Mouse (Mus musculus): ENCODE results near the gene Fam185a. TPM values are rescaled to one million over a fixed set of nuclear protein-coding genes. Genes with fewer than 3 reads are reported as not detected.

Gene Fam185a
- total and polyA plus RNA-seq, 3 experiments, result 4.5 to 19.9 (median 18.4) TPM

- no peak overlapping the region for H3K27ac ChIP-seq
Observed at GRCm38 (mm10) chr5:21492213-21492612, 67.5 kb downstream of the Fam185a start.

DNA sequence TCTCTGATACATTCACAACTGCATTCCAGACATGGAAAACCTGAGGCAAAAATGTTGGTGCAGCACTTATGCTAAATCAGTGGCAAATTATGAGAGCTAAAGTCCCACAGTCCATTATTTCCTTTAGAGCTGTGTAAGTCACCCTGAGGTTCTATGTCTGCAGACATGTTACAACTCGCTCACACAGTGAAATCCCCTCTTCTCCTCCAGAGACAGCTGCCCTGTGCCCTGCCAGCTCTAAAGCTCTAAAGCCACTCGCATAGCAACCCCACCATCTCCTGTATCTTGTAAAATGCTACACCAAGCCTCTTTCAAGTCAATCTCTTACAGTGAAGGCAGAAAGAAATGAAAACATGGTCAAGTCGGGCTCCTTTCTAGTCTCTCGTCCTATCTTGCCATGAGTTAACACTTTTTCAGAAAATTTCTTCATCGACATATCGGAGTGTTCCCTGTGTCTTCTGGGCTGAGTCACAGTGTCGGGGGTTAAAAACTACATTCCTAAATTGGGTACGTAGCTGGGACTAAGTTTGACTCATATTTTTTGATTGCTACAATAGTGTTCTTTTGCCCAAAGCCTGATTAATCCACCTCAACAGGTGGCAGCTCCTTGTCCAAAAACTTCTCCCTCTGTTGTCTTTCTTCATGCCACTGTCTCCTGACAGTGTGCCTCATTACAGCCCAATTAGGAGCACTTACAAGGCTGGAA is 68.7 kb downstream of the Fam185a start:
- H3K36me3 ChIP-seq (ENCODE audit: control insufficient read depth, insufficient read depth, low read length), result no peaks in the 10 kb centered on the region
- H3K27me3 ChIP-seq (ENCODE audit: control insufficient read depth, insufficient read depth, low read length), result no peaks in the 10 kb centered on the region
- no peak overlapping the region for H3K4me3 ChIP-seq
- peaks cover 3% of the 10 kb centered on the region for H3K4me1 ChIP-seq (ENCODE audit: control insufficient read depth, insufficient read depth, low read length)
- TF ChIP-seq POLR2A (IDR thresholded peaks at IDR 0.05; ENCODE audit: insufficient read depth, low read depth, low read length), result no peak
- no peak for TF ChIP-seq EP300 (IDR thresholded peaks at IDR 0.05; ENCODE audit: insufficient read depth, low read depth, low read length)
- no peak for TF ChIP-seq CTCF (IDR thresholded peaks at IDR 0.05)
- H3K9ac ChIP-seq (ENCODE audit: low read depth, low read length), result no peak overlapping the region
- H3K27ac ChIP-seq, result no peak overlapping the region
- intact Hi-C loops (cut with DNase I), result no loop called here
- 79% methylated on average over 8 of the region's 8 CpGs for WGBS
- DNase-seq, result no peak
- no peaks in the 10 kb centered on the region for H3K79me2 ChIP-seq (replicated peaks; ENCODE audit: control insufficient read depth, insufficient read depth, low read length)

More at GRCm38 (mm10) chr5:21492213-21492612, 67.5 kb downstream of the Fam185a start:
- Histone ChIP-seq H3K4me3 (no peak overlapping the region), H3K79me2 (replicated peaks; ENCODE audit: control insufficient read depth, insufficient read depth, low read length) (no peaks in the 10 kb centered on the region), H3K9ac (ENCODE audit: low read depth, low read length) (no peak overlapping the region), H3K4me1 (ENCODE audit: control insufficient read depth, insufficient read depth, low read length) (peaks cover 3% of the 10 kb centered on the region), H3K27me3 (ENCODE audit: control insufficient read depth, insufficient read depth, low read length) (no peaks in the 10 kb centered on the region), H3K36me3 (ENCODE audit: control insufficient read depth, insufficient read depth, low read length) (no peaks in the 10 kb centered on the region)
- no peak for DNase-seq
- intact Hi-C loops (cut with DNase I), result no loop called here
- 73% methylated on average over 3 of the region's 3 CpGs for WGBS
- TF ChIP-seq CTCF (IDR thresholded peaks at IDR 0.05), result no peak
- TF ChIP-seq EP300 (IDR thresholded peaks at IDR 0.05; ENCODE audit: insufficient read depth, low read depth, low read length), result no peak
- no peak for TF ChIP-seq POLR2A (IDR thresholded peaks at IDR 0.05; ENCODE audit: insufficient read depth, low read depth, low read length)

DNA sequence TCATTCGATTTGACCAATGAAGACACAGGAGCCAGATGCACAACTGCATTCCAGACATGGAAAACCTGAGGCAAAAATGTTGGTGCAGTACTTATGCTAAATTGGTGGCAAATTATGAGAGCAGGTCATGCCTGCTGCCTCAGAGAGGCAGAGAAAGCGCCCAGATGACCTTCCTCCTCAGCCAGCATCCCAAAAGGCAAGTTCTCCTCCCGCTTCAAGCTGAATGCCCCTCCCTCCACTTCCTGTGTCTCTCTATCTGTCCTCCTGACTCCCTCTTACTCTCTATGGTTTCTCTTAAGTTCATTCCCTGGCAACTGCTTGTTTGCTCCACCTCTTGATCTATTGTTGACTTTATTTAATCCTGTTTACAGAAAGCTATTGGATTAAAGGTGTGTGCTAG is 70.0 kb downstream of the Fam185a start:
- no peak overlapping the region for H3K4me3 ChIP-seq
- TF ChIP-seq POLR2A (IDR thresholded peaks at IDR 0.05; ENCODE audit: insufficient read depth, low read depth, low read length) (no peak), EP300 (IDR thresholded peaks at IDR 0.05; ENCODE audit: insufficient read depth, low read depth, low read length) (no peak), CTCF (IDR thresholded peaks at IDR 0.05) (no peak)
- no peak overlapping the region for H3K27ac ChIP-seq
- H3K9ac ChIP-seq (ENCODE audit: low read depth, low read length), result no peak overlapping the region
- H3K4me1 ChIP-seq (ENCODE audit: control insufficient read depth, insufficient read depth, low read length), result no peaks in the 10 kb centered on the region
- intact Hi-C loops (cut with DNase I), result no loop called here
- no peaks in the 10 kb centered on the region for H3K36me3 ChIP-seq (ENCODE audit: control insufficient read depth, insufficient read depth, low read length)
- 60% methylated on average over 3 of the region's 3 CpGs for WGBS
- DNase-seq, result no peak
- no peaks in the 10 kb centered on the region for H3K79me2 ChIP-seq (replicated peaks; ENCODE audit: control insufficient read depth, insufficient read depth, low read length)
- no peaks in the 10 kb centered on the region for H3K27me3 ChIP-seq (ENCODE audit: control insufficient read depth, insufficient read depth, low read length)

DNA sequence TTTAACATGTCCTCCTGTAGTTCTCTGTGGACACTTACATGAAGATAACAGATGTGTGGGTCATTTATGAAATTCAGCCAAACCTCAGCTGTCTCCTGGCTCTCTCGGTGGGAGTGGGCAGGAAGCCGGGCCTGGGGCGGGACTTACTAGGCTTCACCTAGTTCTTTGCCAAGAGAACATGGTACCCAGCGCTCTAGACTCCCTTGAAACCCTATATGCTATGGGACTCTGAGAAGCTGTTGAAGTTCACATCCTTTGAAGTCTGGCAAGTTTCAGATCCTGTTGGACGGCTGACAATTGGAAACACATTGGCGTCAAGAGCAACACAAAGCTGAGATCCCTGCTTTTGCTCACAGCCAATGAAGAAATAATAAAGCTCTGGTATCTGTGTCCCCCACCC is 71.6 kb downstream of the Fam185a start:
- intact Hi-C loops (cut with DNase I), result no loop called here
- peak; percentile 35 to 38 for DNase-seq
- Histone ChIP-seq H3K79me2 (replicated peaks; ENCODE audit: control insufficient read depth, insufficient read depth, low read length) (no peaks in the 10 kb centered on the region), H3K4me1 (ENCODE audit: control insufficient read depth, insufficient read depth, low read length) (no peaks in the 10 kb centered on the region), H3K9ac (ENCODE audit: low read depth, low read length) (no peak overlapping the region), H3K36me3 (ENCODE audit: control insufficient read depth, insufficient read depth, low read length) (no peaks in the 10 kb centered on the region), H3K27me3 (ENCODE audit: control insufficient read depth, insufficient read depth, low read length) (no peaks in the 10 kb centered on the region), H3K4me3 (no peak overlapping the region), H3K27ac (no peak overlapping the region)
- TF ChIP-seq CTCF (IDR thresholded peaks at IDR 0.05) (no peak), EP300 (IDR thresholded peaks at IDR 0.05; ENCODE audit: insufficient read depth, low read depth, low read length) (no peak), POLR2A (IDR thresholded peaks at IDR 0.05; ENCODE audit: insufficient read depth, low read depth, low read length) (no peak)
- 41% methylated on average over 6 of the region's 6 CpGs for WGBS

DNA sequence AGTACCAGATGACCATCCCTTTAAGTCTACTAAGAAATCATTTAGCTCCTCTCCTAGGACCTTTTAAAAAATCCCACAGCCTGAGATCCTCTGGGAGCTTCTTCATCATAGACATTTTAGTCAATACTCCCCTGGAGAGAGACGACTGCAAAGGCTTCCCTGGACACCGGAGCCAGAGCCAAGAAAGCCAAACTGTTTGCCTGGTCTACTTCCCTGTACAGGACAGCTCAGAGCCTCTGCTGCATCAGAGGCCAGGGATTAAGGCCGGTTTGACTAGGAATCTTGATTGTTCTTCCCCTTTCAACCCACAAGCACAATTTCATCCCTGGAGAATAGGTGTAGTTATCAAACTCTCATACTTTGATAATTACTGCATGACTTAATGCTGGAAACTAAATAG is 72.1 kb downstream of the Fam185a start:
- intact Hi-C loops (cut with DNase I), result no loop called here
- H3K4me1 ChIP-seq (ENCODE audit: control insufficient read depth, insufficient read depth, low read length), result no peaks in the 10 kb centered on the region
- DNase-seq, result peak in 1 of 2 experiments; percentile 38
- no peaks in the 10 kb centered on the region for H3K36me3 ChIP-seq (ENCODE audit: control insufficient read depth, insufficient read depth, low read length)
- H3K27ac ChIP-seq, result no peak overlapping the region
- H3K4me3 ChIP-seq, result no peak overlapping the region
- H3K79me2 ChIP-seq (replicated peaks; ENCODE audit: control insufficient read depth, insufficient read depth, low read length), result no peaks in the 10 kb centered on the region
- no peak for TF ChIP-seq CTCF (IDR thresholded peaks at IDR 0.05)
- TF ChIP-seq POLR2A (IDR thresholded peaks at IDR 0.05; ENCODE audit: insufficient read depth, low read depth, low read length), result no peak
- TF ChIP-seq EP300 (IDR thresholded peaks at IDR 0.05; ENCODE audit: insufficient read depth, low read depth, low read length), result no peak
- no peak overlapping the region for H3K9ac ChIP-seq (ENCODE audit: low read depth, low read length)
- H3K27me3 ChIP-seq (ENCODE audit: control insufficient read depth, insufficient read depth, low read length), result no peaks in the 10 kb centered on the region
- WGBS, result 44% methylated on average over 3 of the region's 3 CpGs

DNA sequence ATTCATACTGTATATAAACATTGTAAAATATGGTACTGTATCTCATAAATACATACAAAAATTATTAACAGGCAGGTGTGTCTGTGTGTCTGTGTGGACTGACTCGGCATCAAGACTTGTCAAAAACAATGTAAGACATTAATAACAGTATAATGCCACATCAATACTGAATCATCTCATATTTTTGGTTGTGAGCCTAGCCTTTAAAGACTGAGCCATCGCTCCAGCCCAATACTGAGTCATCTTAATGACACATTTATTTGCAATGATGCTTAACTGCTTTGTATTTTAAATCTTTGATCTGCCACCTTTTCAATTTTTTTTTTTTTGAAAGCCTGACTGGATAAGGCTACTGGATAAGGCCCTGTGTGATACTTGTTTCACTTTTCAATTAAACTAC is 73.7 kb downstream of the Fam185a start:
- intact Hi-C loops (cut with DNase I), result no loop called here
- H3K79me2 ChIP-seq (replicated peaks; ENCODE audit: control insufficient read depth, insufficient read depth, low read length), result no peaks in the 10 kb centered on the region
- DNase-seq, result no peak
- no peaks in the 10 kb centered on the region for H3K4me1 ChIP-seq (ENCODE audit: control insufficient read depth, insufficient read depth, low read length)
- 89% methylated on average over 2 of the region's 2 CpGs for WGBS
- H3K27ac ChIP-seq, result no peak overlapping the region
- H3K4me3 ChIP-seq, result no peak overlapping the region
- no peaks in the 10 kb centered on the region for H3K27me3 ChIP-seq (ENCODE audit: control insufficient read depth, insufficient read depth, low read length)
- H3K36me3 ChIP-seq (ENCODE audit: control insufficient read depth, insufficient read depth, low read length), result no peaks in the 10 kb centered on the region
- H3K9ac ChIP-seq (ENCODE audit: low read depth, low read length), result no peak overlapping the region
- TF ChIP-seq EP300 (IDR thresholded peaks at IDR 0.05; ENCODE audit: insufficient read depth, low read depth, low read length) (no peak), CTCF (IDR thresholded peaks at IDR 0.05) (no peak), POLR2A (IDR thresholded peaks at IDR 0.05; ENCODE audit: insufficient read depth, low read depth, low read length) (no peak)
